Mouse (Mus musculus): ENCODE data around the gene Pygb.
A peak's percentile ranks its signal among the peaks of the same experiment; 100 is the strongest.

Gene Pygb

GRCm38 (mm10) chr2:150788768-150789550, 2.4 kb downstream of the Pygb start:
- DNase-seq (ENCODE audit: low read depth, low spot score): peak; percentile 94

GRCm38 (mm10) chr2:150793320-150793719, 6.8 kb downstream of the Pygb start:
- no peak for DNase-seq (ENCODE audit: low read depth, low spot score)

GRCm38 (mm10) chr2:150798084-150798483, 11.5 kb downstream of the Pygb start:
- DNase-seq (ENCODE audit: low read depth, low spot score): no peak

GRCm38 (mm10) chr2:150800616-150801015, 14.1 kb downstream of the Pygb start:
- DNase-seq (ENCODE audit: low read depth, low spot score): no peak

- peak; percentile 53 for DNase-seq (ENCODE audit: low read depth, low spot score)
Observed at GRCm38 (mm10) chr2:150803035-150803434, 16.5 kb downstream of the Pygb start.

GRCm38 (mm10) chr2:150808381-150808780, 21.8 kb downstream of the Pygb start:
- no peak for DNase-seq (ENCODE audit: low read depth, low spot score)

- DNase-seq (ENCODE audit: low read depth, low spot score): no peak
Observed at GRCm38 (mm10) chr2:150808812-150809211, 22.3 kb downstream of the Pygb start.

GRCm38 (mm10) chr2:150810603-150811002, 24.1 kb downstream of the Pygb start:
- DNase-seq (ENCODE audit: low read depth, low spot score): no peak

GRCm38 (mm10) chr2:150812816-150813215, 26.3 kb downstream of the Pygb start:
- DNase-seq (ENCODE audit: low read depth, low spot score): no peak

GRCm38 (mm10) chr2:150816676-150817402, 30.3 kb downstream of the Pygb start:
- peak; percentile 74 for DNase-seq (ENCODE audit: low read depth, low spot score)

- no peak for DNase-seq (ENCODE audit: low read depth, low spot score)
Observed at GRCm38 (mm10) chr2:150818742-150819141, 32.2 kb downstream of the Pygb start.

GRCm38 (mm10) chr2:150820720-150821119, 34.2 kb downstream of the Pygb start:
- DNase-seq (ENCODE audit: low read depth, low spot score): peak; percentile 61

- DNase-seq (ENCODE audit: low read depth, low spot score): no peak
Observed at GRCm38 (mm10) chr2:150822987-150823386, 36.5 kb downstream of the Pygb start.

GRCm38 (mm10) chr2:150826426-150826825, 39.9 kb downstream of the Pygb start:
- DNase-seq (ENCODE audit: low read depth, low spot score): no peak

- no peak for DNase-seq (ENCODE audit: low read depth, low spot score)
Observed at GRCm38 (mm10) chr2:150828164-150828563, 41.6 kb downstream of the Pygb start.

- DNase-seq (ENCODE audit: low read depth, low spot score): no peak
Observed at GRCm38 (mm10) chr2:150828654-150829053, 42.1 kb downstream of the Pygb start.

- no peak for DNase-seq (ENCODE audit: low read depth, low spot score)
Observed at GRCm38 (mm10) chr2:150830011-150830410, 43.5 kb downstream of the Pygb start.

GRCm38 (mm10) chr2:150830911-150831441, 44.4 kb downstream of the Pygb start:
- no peak for DNase-seq (ENCODE audit: low read depth, low spot score)

- peak; percentile 80 for DNase-seq (ENCODE audit: low read depth, low spot score)
Observed at GRCm38 (mm10) chr2:150832029-150832428, 45.5 kb downstream of the Pygb start.

GRCm38 (mm10) chr2:150834616-150835015, 48.1 kb downstream of the Pygb start:
- DNase-seq (ENCODE audit: low read depth, low spot score): no peak

- no peak for DNase-seq (ENCODE audit: low read depth, low spot score)
Observed at GRCm38 (mm10) chr2:150835975-150836374, 49.4 kb downstream of the Pygb start.

- DNase-seq (ENCODE audit: low read depth, low spot score): peak; percentile 45
Observed at GRCm38 (mm10) chr2:150836906-150837305, 50.4 kb downstream of the Pygb start.

- DNase-seq (ENCODE audit: low read depth, low spot score): no peak
Observed at GRCm38 (mm10) chr2:150837781-150838180, 51.2 kb downstream of the Pygb start.
